Comparison of ENCODE assay signal across 12 mouse cellular contexts in genomic region chr16:91935726-91936125, GRCm38 (mm10).
DNase-seq lines count a peak whose midpoint lies in the region; TF ChIP-seq lines count a peak whose summit lies in the region.
"Had no signal": no experiment of that assay in that cellular context is flagged by ENCODE, and none has a peak within 500 bp of the region (broad histone marks: within the 10 kb centered on the region; RNA-seq: fewer than 3 reads in every experiment).

No protein-coding gene starts in this region.

- no peak overlapping the region; the same call in 1 of the 2 replicates for H3K9ac ChIP-seq in MEL (ENCODE audit: control insufficient read depth, low read depth, low read length, poor library complexity, severe bottlenecking)
- H3K9ac ChIP-seq: forebrain, embryonic 13.5 days; liver, embryonic 13.5 days; midbrain, embryonic 15.5 days had no signal

- TF ChIP-seq POLR2A in kidney, adult 2 months (IDR thresholded peaks at IDR 0.05; ENCODE audit: low read depth, low read length) = no peak
- TF ChIP-seq POLR2A in MEL (IDR thresholded peaks at IDR 0.05; ENCODE audit: control insufficient read depth in 1 of 2, insufficient read depth in 1 of 2, low read depth in 1 of 2, low read length in 2 of 2, poor library complexity in 1 of 2) = no peak

- peaks cover 4% of the 10 kb centered on the region; the same call in 1 of the 2 replicates for H3K4me1 ChIP-seq in kidney, adult 2 months (ENCODE audit: control insufficient read depth, insufficient read depth, low read length)
- H3K4me1 ChIP-seq in MEL (ENCODE audit: control insufficient read depth in 1 of 2, insufficient read depth in 2 of 2, low read length in 2 of 2) = peaks cover 4 to 6% of the 10 kb centered on the region in 2 experiments; a peak in 3 of 4 replicates

- no peak for TF ChIP-seq CTCF in kidney, adult 2 months (conservative IDR thresholded peaks at IDR 0.05; ENCODE audit: insufficient read depth, insufficient read length, low read depth, low read length)
- TF ChIP-seq CTCF in MEL (IDR thresholded peaks at IDR 0.05 in 2 of 3, conservative IDR thresholded peaks at IDR 0.05 in 1 of 3; ENCODE audit: control insufficient read depth in 1 of 3, insufficient read depth in 1 of 3, low read depth in 2 of 3, low read length in 3 of 3, poor library complexity in 1 of 3, severe bottlenecking in 1 of 3) = peak in 2 of 3 experiments; percentile 48 to 56; a peak in 5 of 6 replicates

- peak overlapping the region; percentile 74; the same call in 1 of the 2 replicates for H3K27ac ChIP-seq in kidney, adult 2 months (ENCODE audit: insufficient read depth, low read depth, low read length)
- H3K27ac ChIP-seq in MEL (ENCODE audit: control insufficient read depth, low read depth, low read length) = no peak overlapping the region; the same call in 1 of the 2 replicates
- H3K27ac ChIP-seq: forebrain, embryonic 13.5 days; hindbrain, postnatal 0 days; liver, embryonic 13.5 days; midbrain, embryonic 15.5 days had no signal

- H3K27me3 ChIP-seq in kidney, adult 2 months (replicated peaks; ENCODE audit: control insufficient read depth, insufficient read depth, low read length) = no peaks in the 10 kb centered on the region
- peaks cover 2 to 4% of the 10 kb centered on the region in 2 experiments; a peak in 3 of 4 replicates for H3K27me3 ChIP-seq in MEL (ENCODE audit: control insufficient read depth in 1 of 2, insufficient read depth in 2 of 2, low read length in 2 of 2)
- H3K27me3 ChIP-seq: forebrain, embryonic 13.5 days; midbrain, embryonic 15.5 days had no signal

- no peak for TF ChIP-seq RAD21 in MEL (IDR thresholded peaks at IDR 0.05; ENCODE audit: low read depth, low read length)

- WGBS in kidney, adult 2 months = 31% methylated on average over 8 of the region's 8 CpGs

- H3K36me3 ChIP-seq in kidney, adult 2 months (ENCODE audit: control insufficient read depth, insufficient read depth, low read length) = no peaks in the 10 kb centered on the region
- peaks cover 0 to 5% of the 10 kb centered on the region in 2 experiments; a peak in 2 of 4 replicates for H3K36me3 ChIP-seq in MEL (ENCODE audit: control insufficient read depth in 1 of 2, insufficient read depth in 2 of 2, low read length in 2 of 2)
- H3K36me3 ChIP-seq: G1E; liver, embryonic 13.5 days; midbrain, embryonic 15.5 days had no signal

- H3K4me3 ChIP-seq in kidney, adult 2 months (ENCODE audit: insufficient read depth, low read depth, low read length) = no peak overlapping the region
- peak overlapping the region; percentile 45 to 57 for H3K4me3 ChIP-seq in MEL (ENCODE audit: control insufficient read depth in 1 of 2, insufficient read depth in 1 of 2, low read depth in 2 of 2, low read length in 2 of 2)
- H3K4me3 ChIP-seq: forebrain, embryonic 13.5 days; liver, embryonic 13.5 days; midbrain, embryonic 15.5 days had no signal

- no peaks in the 10 kb centered on the region for H3K9me3 ChIP-seq in MEL (replicated peaks; ENCODE audit: insufficient read depth, low read length)
- H3K9me3 ChIP-seq: forebrain, embryonic 13.5 days; G1E; liver, embryonic 13.5 days; midbrain, embryonic 15.5 days had no signal

- peak; percentile 32 for DNase-seq in kidney, adult 2 months
- no peak for DNase-seq in kidney, adult 11 months
- DNase-seq in retina, postnatal 1 day = peak; percentile 21
- DNase-seq in retina, embryonic 14.5 days (ENCODE audit: low spot score) = no peak
- peak; percentile 72 for DNase-seq in MEL (ENCODE audit: low read depth, low spot score)
- no peak for DNase-seq in layer of hippocampus, postnatal 14 days (ENCODE audit: low spot score in 2 of 2)
- DNase-seq in cerebellum, adult 11-12 months = no peak

- peaks cover 8% of the 10 kb centered on the region for H3K79me2 ChIP-seq in MEL (ENCODE audit: control insufficient read depth, insufficient read depth, low read length, poor library complexity)

- no peak for TF ChIP-seq EP300 in MEL (IDR thresholded peaks at IDR 0.05; ENCODE audit: low read depth in 1 of 2, low read length in 2 of 2)

TF ChIP-seq in MEL, 35 proteins besides CTCF, POLR2A, EP300 and RAD21:
- no peak for TF ChIP-seq TAL1 (IDR thresholded peaks at IDR 0.05; ENCODE audit: low read length)
- no peak for TF ChIP-seq NELFE (IDR thresholded peaks at IDR 0.05; ENCODE audit: low read depth, low read length)
- no peak for TF ChIP-seq BHLHE40 (IDR thresholded peaks at IDR 0.05; ENCODE audit: borderline replicate concordance, low read depth, low read length)
- TF ChIP-seq ETS1 (IDR thresholded peaks at IDR 0.05; ENCODE audit: low read depth, low read length) = no peak
- TF ChIP-seq JUND (IDR thresholded peaks at IDR 0.05; ENCODE audit: low read depth, low read length) = no peak
- TF ChIP-seq ZC3H11A (IDR thresholded peaks at IDR 0.05; ENCODE audit: low read depth, low read length) = no peak
- no peak for TF ChIP-seq RCOR1 (IDR thresholded peaks at IDR 0.05; ENCODE audit: low read depth, low read length)
- TF ChIP-seq GABPA (IDR thresholded peaks at IDR 0.05; ENCODE audit: low read depth, low read length) = no peak
- TF ChIP-seq KAT2A (conservative IDR thresholded peaks at IDR 0.05; ENCODE audit: low read depth, low read length) = no peak
- no peak for TF ChIP-seq ZMIZ1 (IDR thresholded peaks at IDR 0.05; ENCODE audit: low read depth, low read length)
- TF ChIP-seq SMC3 (IDR thresholded peaks at IDR 0.05; ENCODE audit: low read depth, low read length) = no peak; the same call in 1 of the 2 replicates
- TF ChIP-seq E2F4 (IDR thresholded peaks at IDR 0.05; ENCODE audit: borderline replicate concordance, low read depth, low read length) = no peak
- no peak for TF ChIP-seq POLR2AphosphoS5 (IDR thresholded peaks at IDR 0.05; ENCODE audit: borderline replicate concordance, low read depth, low read length)
- no peak for TF ChIP-seq MAZ (IDR thresholded peaks at IDR 0.05; ENCODE audit: low read depth, low read length)
- no peak for TF ChIP-seq TCF12 (IDR thresholded peaks at IDR 0.05; ENCODE audit: low read depth, low read length)
- TF ChIP-seq ZKSCAN1 (IDR thresholded peaks at IDR 0.05; ENCODE audit: low read depth, low read length) = no peak
- no peak; the same call in 1 of the 2 replicates for TF ChIP-seq MAX (IDR thresholded peaks at IDR 0.05; ENCODE audit: low read length)
- no peak for TF ChIP-seq MYC (IDR thresholded peaks at IDR 0.05; ENCODE audit: low read depth, low read length)
- no peak for TF ChIP-seq SIN3A (IDR thresholded peaks at IDR 0.05; ENCODE audit: low read length)

Comparison
In these comparisons a context has a peak if more than half of its experiments do, and no peak if none do; other contexts are left out.
1. DNase-seq: peak in kidney, adult 2 months (single experiment), retina, postnatal 1 day (single experiment) and MEL (single experiment); none in kidney, adult 11 months (single experiment), retina, embryonic 14.5 days (single experiment), layer of hippocampus, postnatal 14 days (0 of 2) and cerebellum, adult 11-12 months (single experiment).